ENCODE assay signal across 17 mouse cellular contexts in genomic region chr11:119150442-119150841, GRCm38 (mm10).
DNase-seq lines count a peak whose midpoint lies in the region; ATAC-seq and TF ChIP-seq lines count a peak whose summit lies in the region.
"Had no signal": no experiment of that assay in that cellular context is flagged by ENCODE, and none has a peak within 500 bp of the region (broad histone marks: within the 10 kb centered on the region; RNA-seq: fewer than 3 reads in every experiment).

No protein-coding gene starts in this region.

- peaks cover 83% of the 10 kb centered on the region for H3K36me3 ChIP-seq in hindbrain, embryonic 13.5 days
- peaks cover 89% of the 10 kb centered on the region for H3K36me3 ChIP-seq in hindbrain, embryonic 10.5 days
- H3K36me3 ChIP-seq in neural tube, embryonic 12.5 days, result peaks cover 70% of the 10 kb centered on the region
- no peaks in the 10 kb centered on the region for H3K36me3 ChIP-seq in lung, postnatal 0 days (ENCODE audit: insufficient read depth, low read length)
- H3K36me3 ChIP-seq: liver, embryonic 13.5 days had no signal

- no peak for TF ChIP-seq EP300 in lung, postnatal 0 days (IDR thresholded peaks at IDR 0.05)

- WGBS in hindbrain, embryonic 13.5 days, result 60% methylated on average over 10 of the region's 10 CpGs
- 78% methylated on average over 10 of the region's 10 CpGs for WGBS in hindbrain, embryonic 10.5 days
- 63% methylated on average over 10 of the region's 10 CpGs for WGBS in neural tube, embryonic 12.5 days
- WGBS in lung, postnatal 0 days, result 91% methylated on average over 10 of the region's 10 CpGs

- DNase-seq in hindbrain, embryonic 10.5 days (ENCODE audit: low spot score), result no peak
- DNase-seq in A20 (ENCODE audit: low read depth, low spot score), result peak; percentile 54
- DNase-seq in MN1 (ENCODE audit: low spot score), result peak; percentile 81
- DNase-seq in lung, postnatal 0 days (ENCODE audit: low spot score), result no peak
- no peak for DNase-seq in heart, adult 11 months
- DNase-seq: adrenal gland, postnatal 10 days; cerebellum, adult 8-10 months; kidney, adult 9 months; layer of hippocampus, postnatal 36 days; liver, embryonic 13.5 days; right cerebral cortex, postnatal 14 days; thymus, adult 2 months had no signal

- no peaks in the 10 kb centered on the region for H3K9me3 ChIP-seq in hindbrain, embryonic 13.5 days
- no peaks in the 10 kb centered on the region for H3K9me3 ChIP-seq in hindbrain, embryonic 10.5 days
- H3K9me3 ChIP-seq in neural tube, embryonic 12.5 days, result no peaks in the 10 kb centered on the region
- H3K9me3 ChIP-seq in lung, postnatal 0 days (ENCODE audit: low read length), result no peaks in the 10 kb centered on the region
- H3K9me3 ChIP-seq: heart, embryonic 15.5 days; limb, embryonic 10.5 days; liver, embryonic 13.5 days had no signal

- H3K9ac ChIP-seq in hindbrain, embryonic 13.5 days, result peak overlapping the region; percentile 19; the same call in 1 of the 2 replicates
- 0 out of 2 replicates have a peak overlapping the region, but pooled peaks have one; percentile 1 for H3K9ac ChIP-seq in neural tube, embryonic 12.5 days
- H3K9ac ChIP-seq in lung, postnatal 0 days (replicated peaks; ENCODE audit: low read depth), result no peak overlapping the region
- H3K9ac ChIP-seq: heart, embryonic 15.5 days; liver, embryonic 13.5 days had no signal

- no peak overlapping the region for H3K4me3 ChIP-seq in hindbrain, embryonic 13.5 days
- no peak overlapping the region for H3K4me3 ChIP-seq in hindbrain, embryonic 10.5 days
- no peak overlapping the region for H3K4me3 ChIP-seq in neural tube, embryonic 12.5 days
- no peak overlapping the region for H3K4me3 ChIP-seq in lung, postnatal 0 days (ENCODE audit: low read depth, low read length)
- H3K4me3 ChIP-seq: heart, embryonic 15.5 days; limb, embryonic 10.5 days; liver, embryonic 13.5 days had no signal

- TF ChIP-seq CTCF in lung, postnatal 0 days (IDR thresholded peaks at IDR 0.05), result no peak

- no peak overlapping the region for H3K4me2 ChIP-seq in hindbrain, embryonic 13.5 days
- no peak overlapping the region for H3K4me2 ChIP-seq in neural tube, embryonic 12.5 days (replicated peaks)
- no peak overlapping the region for H3K4me2 ChIP-seq in lung, postnatal 0 days (replicated peaks; ENCODE audit: low read depth, low read length)
- H3K4me2 ChIP-seq: heart, embryonic 15.5 days; liver, embryonic 13.5 days; midbrain, embryonic 11.5 days had no signal

- H3K4me1 ChIP-seq in hindbrain, embryonic 13.5 days (replicated peaks), result peaks cover 33% of the 10 kb centered on the region
- H3K4me1 ChIP-seq in hindbrain, embryonic 10.5 days (replicated peaks), result peaks cover 49% of the 10 kb centered on the region
- peaks cover 27% of the 10 kb centered on the region for H3K4me1 ChIP-seq in neural tube, embryonic 12.5 days
- no peaks in the 10 kb centered on the region for H3K4me1 ChIP-seq in lung, postnatal 0 days (ENCODE audit: insufficient read depth, low read depth, low read length)
- H3K4me1 ChIP-seq: liver, embryonic 13.5 days had no signal

- H3K27ac ChIP-seq in hindbrain, embryonic 13.5 days, result peak overlapping the region; percentile 82; the same call in 1 of the 2 replicates
- H3K27ac ChIP-seq in hindbrain, embryonic 10.5 days, result no peak overlapping the region
- no peak overlapping the region; the same call in 1 of the 2 replicates for H3K27ac ChIP-seq in neural tube, embryonic 12.5 days
- no peak overlapping the region for H3K27ac ChIP-seq in lung, postnatal 0 days (ENCODE audit: low read length)
- H3K27ac ChIP-seq: heart, embryonic 15.5 days; limb, embryonic 10.5 days; liver, embryonic 13.5 days had no signal

- ATAC-seq in hindbrain, embryonic 13.5 days (ENCODE audit: low FRiP score), result 0 out of 2 replicates have a peak, but pooled peaks have one; percentile 33
- ATAC-seq in neural tube, embryonic 12.5 days (ENCODE audit: low FRiP score, low read depth), result no peak; the same call in 1 of the 2 replicates
- ATAC-seq in lung, postnatal 0 days, result no peak

- H3K27me3 ChIP-seq in hindbrain, embryonic 13.5 days, result peaks cover 11% of the 10 kb centered on the region
- H3K27me3 ChIP-seq in hindbrain, embryonic 10.5 days (ENCODE audit: insufficient read depth, poor library complexity, severe bottlenecking), result peaks cover 7% of the 10 kb centered on the region
- H3K27me3 ChIP-seq in neural tube, embryonic 12.5 days (replicated peaks), result peaks cover 5% of the 10 kb centered on the region
- H3K27me3 ChIP-seq in lung, postnatal 0 days (replicated peaks; ENCODE audit: insufficient read depth, low read length), result no peaks in the 10 kb centered on the region
- H3K27me3 ChIP-seq: heart, embryonic 15.5 days; liver, embryonic 13.5 days had no signal

Comparison
In these comparisons a context has a peak if more than half of its experiments do, and no peak if none do; other contexts are left out.
1. DNase-seq: peak in A20 (single experiment) and MN1 (single experiment); none in hindbrain, embryonic 10.5 days (single experiment), lung, postnatal 0 days (single experiment) and heart, adult 11 months (single experiment).